Mouse (Mus musculus) embryonic facial prominence, embryonic 15.5 days (tissue): ENCODE results near the gene Ptpn23. TPM values are rescaled to one million over a fixed set of nuclear protein-coding genes. Genes with fewer than 3 reads are reported as not detected.
"Not testable (repeated sequence)": the region's sequence is repeated elsewhere in the genome, so short reads cannot be mapped to it uniquely, and the experiment has no call there.

Source experiments
- ATAC-seq: fragments of 200-750 bp; cut with Nextera tagmentation; 2 replicates; pipeline ENCODE4 v1.8.0; 2017; ENCODE audit warnings: low read depth, moderate TSS enrichment; ENCODE audit not compliant: insufficient number of reproducible peaks, low FRiP score, low TSS enrichment
- H3K27ac ChIP-seq: fragments of 300-500 bp; sonication (generic); replicated peaks from 2 replicates; pipeline ENCODE4 v1.5.1; 2015; ENCODE audit warnings: mild to moderate bottlenecking, inconsistent platforms
- H3K27me3 ChIP-seq: fragments of 300-500 bp; sonication (generic); 2 replicates; pipeline ENCODE4 v1.6.1; 2015; ENCODE audit warnings: inconsistent platforms
- H3K36me3 ChIP-seq: fragments of 300-500 bp; sonication (generic); 2 replicates; pipeline ENCODE4 v1.6.1; 2015; ENCODE audit warnings: mild to moderate bottlenecking, inconsistent platforms
- H3K4me1 ChIP-seq: fragments of 300-500 bp; sonication (generic); 2 replicates; pipeline ENCODE4 v1.6.1; 2015; ENCODE audit warnings: inconsistent platforms
- H3K4me2 ChIP-seq: fragments of 300-500 bp; sonication (generic); replicated peaks from 2 replicates; pipeline ENCODE4 v1.6.1; 2015; ENCODE audit warnings: mild to moderate bottlenecking, inconsistent platforms
- H3K4me3 ChIP-seq: fragments of 300-500 bp; sonication (generic); replicated peaks from 2 replicates; pipeline ENCODE4 v1.5.1; 2015; ENCODE audit warnings: mild to moderate bottlenecking, inconsistent platforms
- H3K9ac ChIP-seq: fragments of 300-500 bp; sonication (generic); 2 replicates; pipeline ENCODE4 v1.6.1; 2015; ENCODE audit warnings: inconsistent platforms
- H3K9me3 ChIP-seq: fragments of 300-500 bp; sonication (generic); replicated peaks from 2 replicates; pipeline ENCODE4 v1.6.1; 2016; ENCODE audit warnings: inconsistent platforms
- WGBS: fragments of 180-500 bp; shearing (Covaris S2); methylation state at CpG from one replicate; pipeline ENCODE4 v1.1.7; 2015; 5-methylcytosine and 5-hydroxymethylcytosine counted together
- polyA plus RNA-seq: library from polyadenylated mRNA; unstranded; fragments of >200 nt; fragmentation: Nextera tagmentation; extraction: Ambion mirVana; gene quantifications from 2 replicates; pipeline ENCODE4 v1.2.1, GENCODE M21; 2015

The Ptpn23 gene
- polyA plus RNA-seq, 1 experiment from 2014 or later: 20.5 TPM

GRCm38 (mm10) chr9:110412926-110413325 lies 4.9 kb upstream of the Ptpn23 start:
- H3K27ac ChIP-seq: no peak overlapping the region

GRCm38 (mm10) chr9:110410908-110411887 lies 3.2 kb upstream of the Ptpn23 start:
- Histone ChIP-seq H3K27ac (no peak overlapping the region), H3K27me3 (no peaks in the 10 kb centered on the region), H3K4me1 (peaks cover 16% of the 10 kb centered on the region), H3K4me2 (no peak overlapping the region), H3K9ac (no peak overlapping the region), H3K4me3 (no peak overlapping the region), H3K9me3 (no peaks in the 10 kb centered on the region), H3K36me3 (no peaks in the 10 kb centered on the region)
- ATAC-seq: no peak
- 41% methylated on average over 6 of the region's 6 CpGs for WGBS

More at GRCm38 (mm10) chr9:110412926-110413325, 4.9 kb upstream of the Ptpn23 start:
- no peak overlapping the region for H3K4me2 ChIP-seq
- 71% methylated on average over 7 of the region's 7 CpGs for WGBS
- H3K9ac ChIP-seq: no peak overlapping the region
- ATAC-seq: no peak
- H3K36me3 ChIP-seq: no peaks in the 10 kb centered on the region
- peaks cover 8% of the 10 kb centered on the region; the same call in 1 of the 2 replicates for H3K4me1 ChIP-seq
- H3K27me3 ChIP-seq: no peaks in the 10 kb centered on the region
- H3K4me3 ChIP-seq: no peak overlapping the region
- no peaks in the 10 kb centered on the region for H3K9me3 ChIP-seq

GRCm38 (mm10) chr9:110407311-110408098 lies 508 bp downstream of the Ptpn23 start:
- Histone ChIP-seq H3K4me1 (peaks cover 21% of the 10 kb centered on the region), H3K9me3 (no peaks in the 10 kb centered on the region), H3K4me2 (peak overlapping the region; percentile 72), H3K9ac (peak overlapping the region; percentile 67), H3K27ac (peak overlapping the region; percentile 68), H3K36me3 (peaks cover 5% of the 10 kb centered on the region; the same call in 1 of the 2 replicates), H3K27me3 (no peaks in the 10 kb centered on the region), H3K4me3 (peak overlapping the region; percentile 87)
- peak; percentile 61 for ATAC-seq
- WGBS: 2% methylated on average over 41 of the region's 41 CpGs

GRCm38 (mm10) chr9:110403240-110403639 lies 4.8 kb downstream of the Ptpn23 start:
- H3K9me3 ChIP-seq, H3K27ac ChIP-seq: not testable (repeated sequence)
- WGBS: 90% methylated on average over 4 of the region's 4 CpGs

GRCm38 (mm10) chr9:110402731-110403130 lies 5.3 kb downstream of the Ptpn23 start:
- no peak overlapping the region for H3K4me2 ChIP-seq

More at GRCm38 (mm10) chr9:110403240-110403639, 4.8 kb downstream of the Ptpn23 start:
- ATAC-seq, H3K27me3 ChIP-seq, H3K36me3 ChIP-seq, H3K4me3 ChIP-seq, H3K9ac ChIP-seq, H3K4me2 ChIP-seq: not testable (repeated sequence)
- H3K4me1 ChIP-seq: peaks cover 20% of the 10 kb centered on the region

GRCm38 (mm10) chr9:110400650-110401049 lies 7.4 kb downstream of the Ptpn23 start:
- no peaks in the 10 kb centered on the region for H3K27me3 ChIP-seq
- 0 out of 2 replicates have a peak, but pooled peaks cover 6% of the 10 kb centered on the region for H3K4me1 ChIP-seq
- H3K27ac ChIP-seq: no peak overlapping the region
- ATAC-seq: no peak
- H3K4me3 ChIP-seq: no peak overlapping the region
- H3K9me3 ChIP-seq: no peaks in the 10 kb centered on the region
- 81% methylated on average over 5 of the region's 5 CpGs for WGBS
- H3K36me3 ChIP-seq: peaks cover 26% of the 10 kb centered on the region
- no peak overlapping the region for H3K4me2 ChIP-seq
- no peak overlapping the region for H3K9ac ChIP-seq

More at GRCm38 (mm10) chr9:110402731-110403130, 5.3 kb downstream of the Ptpn23 start:
- Histone ChIP-seq H3K27ac (no peak overlapping the region), H3K4me3 (no peak overlapping the region), H3K4me1 (peaks cover 20% of the 10 kb centered on the region), H3K9ac (no peak overlapping the region), H3K36me3 (peaks cover 10% of the 10 kb centered on the region), H3K9me3 (no peaks in the 10 kb centered on the region), H3K27me3 (no peaks in the 10 kb centered on the region)
- 94% methylated on average over 2 of the region's 2 CpGs for WGBS
- no peak for ATAC-seq

- ATAC-seq: no peak
- WGBS: 91% methylated on average over 4 of the region's 4 CpGs
- peaks cover 87% of the 10 kb centered on the region for H3K36me3 ChIP-seq
These were observed 14.7 kb downstream of the Ptpn23 start for GRCm38 (mm10) chr9:110393295-110393694.

GRCm38 (mm10) chr9:110390843-110391242 lies 17.2 kb downstream of the Ptpn23 start:
- no peak overlapping the region for H3K4me3 ChIP-seq
- WGBS: 96% methylated on average over 3 of the region's 3 CpGs

More at GRCm38 (mm10) chr9:110393295-110393694, 14.7 kb downstream of the Ptpn23 start:
- Histone ChIP-seq H3K4me2 (no peak overlapping the region), H3K9ac (no peak overlapping the region), H3K4me3 (no peak overlapping the region), H3K9me3 (no peaks in the 10 kb centered on the region), H3K4me1 (no peaks in the 10 kb centered on the region), H3K27ac (no peak overlapping the region), H3K27me3 (no peaks in the 10 kb centered on the region)

GRCm38 (mm10) chr9:110388011-110388410 lies 20.0 kb downstream of the Ptpn23 start:
- no peak overlapping the region for H3K4me2 ChIP-seq
- H3K4me3 ChIP-seq: no peak overlapping the region
- ATAC-seq: no peak
- WGBS: 86% methylated on average over 7 of the region's 7 CpGs
- H3K36me3 ChIP-seq: peaks cover 95% of the 10 kb centered on the region
- no peaks in the 10 kb centered on the region for H3K27me3 ChIP-seq
- no peak overlapping the region for H3K9ac ChIP-seq
- no peaks in the 10 kb centered on the region for H3K4me1 ChIP-seq
- no peaks in the 10 kb centered on the region for H3K9me3 ChIP-seq
- H3K27ac ChIP-seq: no peak overlapping the region

More at GRCm38 (mm10) chr9:110390843-110391242, 17.2 kb downstream of the Ptpn23 start:
- no peaks in the 10 kb centered on the region for H3K4me1 ChIP-seq
- no peak overlapping the region for H3K4me2 ChIP-seq
- no peak overlapping the region for H3K27ac ChIP-seq
- ATAC-seq: no peak
- H3K36me3 ChIP-seq: peaks cover 90% of the 10 kb centered on the region
- no peaks in the 10 kb centered on the region for H3K27me3 ChIP-seq
- no peak overlapping the region for H3K9ac ChIP-seq
- H3K9me3 ChIP-seq: no peaks in the 10 kb centered on the region

- no peaks in the 10 kb centered on the region for H3K27me3 ChIP-seq
- WGBS: 82% methylated on average over 7 of the region's 7 CpGs
- H3K4me3 ChIP-seq: no peak overlapping the region
- H3K4me1 ChIP-seq: no peaks in the 10 kb centered on the region; the same call in 1 of the 2 replicates
- peaks cover 91% of the 10 kb centered on the region for H3K36me3 ChIP-seq
- H3K4me2 ChIP-seq: no peak overlapping the region
- no peak for ATAC-seq
- no peaks in the 10 kb centered on the region for H3K9me3 ChIP-seq
- H3K9ac ChIP-seq: no peak overlapping the region
- no peak overlapping the region for H3K27ac ChIP-seq
These were observed 23.6 kb downstream of the Ptpn23 start for GRCm38 (mm10) chr9:110384369-110384929.
